Mouse (Mus musculus) adrenal gland (tissue): ENCODE data around the gene Entpd5.

Experiments used
- intact Hi-C: fragments of 180-260 bp; cut with DNase I; formaldehyde crosslinking; loops from one replicate; pipeline ENCODE4 v1.15.1; 2025
- long read RNA-seq, 2 experiments: library from polyadenylated mRNA; unstranded; transcript quantifications; one replicate each; pipeline ENCODE4 v2.0.0; 2020; ENCODE audit warnings: borderline replicate concordance in 1 of 2; ENCODE audit not compliant: insufficient replicate concordance in 1 of 2

Gene Entpd5
- long read RNA-seq, experiment 1, full-length matches to known transcripts: 36 of 58 reads
- long read RNA-seq, experiment 1, partial matches to known transcripts: 3 of 58 reads
- long read RNA-seq, experiment 1, other reads (novel, unspliced or antisense): 19 of 58 reads
- long read RNA-seq, experiment 2, full-length matches to known transcripts: 20 of 27 reads
- long read RNA-seq, experiment 2, partial matches to known transcripts: 0 of 27 reads
- long read RNA-seq, experiment 2, other reads (novel, unspliced or antisense): 7 of 27 reads

- intact Hi-C loops: no loop called here
Observed at GRCm38 (mm10) chr12:84408819-84409507, at the start of gene Entpd5, which contains the start of gene Bbof1. Gene Entpd5, minus strand, starts transcription at chr12:84409029. Gene Bbof1, plus strand, starts transcription at chr12:84409071.

GRCm38 (mm10) chr12:84456911-84457310 is 48.1 kb upstream of the Entpd5 start:
- intact Hi-C loops: no loop called here

DNA sequence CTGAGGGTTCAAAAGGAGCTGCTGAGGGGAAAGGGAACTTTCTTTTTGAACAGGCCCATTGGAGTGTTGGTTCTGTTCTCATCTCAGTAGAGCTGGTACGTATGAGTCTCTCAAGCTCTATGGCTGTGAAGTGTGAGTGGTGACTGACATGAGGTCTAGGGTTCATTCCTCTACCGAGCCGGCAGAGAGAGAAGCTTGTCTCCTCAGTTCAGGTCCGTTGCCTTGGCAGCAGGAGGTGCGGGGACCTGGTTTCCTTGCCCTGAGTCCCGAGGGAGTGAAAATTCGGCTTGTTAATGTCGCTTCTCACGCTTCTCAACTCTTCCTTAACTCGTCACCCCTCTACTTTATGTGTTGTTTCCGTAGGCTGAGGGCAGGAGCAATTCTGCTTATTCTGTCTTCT is 43.0 kb upstream of the Entpd5 start:
- intact Hi-C loops: no loop called here

GRCm38 (mm10) chr12:84450718-84451646 is 42.2 kb upstream of the Entpd5 start, which contains the start of the genes Aldh6a1 and Lin52:
Gene Aldh6a1, minus strand, starts transcription at chr12:84451004.
Gene Lin52, plus strand, starts transcription at chr12:84451422.
- intact Hi-C loops: no loop called here

DNA sequence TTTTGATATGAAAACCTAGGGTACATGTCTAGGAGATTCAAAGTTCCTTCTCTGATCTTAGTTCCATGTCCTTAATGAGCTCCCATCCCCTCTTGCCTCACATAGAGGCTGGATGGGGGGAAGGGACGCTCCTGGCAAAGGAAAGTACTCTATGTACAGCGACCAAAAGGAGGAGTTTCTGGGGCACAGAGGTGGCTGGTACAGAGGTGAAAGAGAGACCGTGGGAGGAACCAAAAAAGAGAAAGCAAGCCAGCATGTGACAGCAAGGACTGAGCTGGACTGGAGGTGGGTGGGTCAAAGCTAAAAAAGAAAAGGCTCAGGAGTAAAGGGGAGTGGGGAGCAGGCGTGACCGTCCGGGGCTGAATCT is 41.5 kb upstream of the Entpd5 start:
- intact Hi-C loops: no loop called here

GRCm38 (mm10) chr12:84449887-84450286 is 41.1 kb upstream of the Entpd5 start:
- intact Hi-C loops: no loop called here

DNA sequence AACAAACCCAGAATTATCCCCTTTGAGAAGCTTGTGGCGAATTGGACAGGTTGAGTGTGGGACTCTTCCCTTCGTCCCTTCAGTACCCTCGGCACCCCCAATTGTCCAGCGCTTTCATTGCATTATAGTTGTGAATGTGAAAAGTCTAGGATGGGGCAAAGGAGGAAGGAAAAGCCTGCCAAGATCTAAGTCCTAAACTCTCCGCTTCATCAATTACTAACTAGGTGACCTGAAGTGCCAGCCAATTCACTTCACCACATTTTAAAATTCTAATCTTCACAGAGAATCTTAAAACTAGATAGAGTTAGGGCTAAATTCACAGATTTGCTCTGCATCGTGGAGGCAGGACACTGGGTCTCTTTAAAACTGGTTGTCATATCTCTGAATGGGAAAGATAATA is 39.4 kb upstream of the Entpd5 start:
- intact Hi-C loops: no loop called here

DNA sequence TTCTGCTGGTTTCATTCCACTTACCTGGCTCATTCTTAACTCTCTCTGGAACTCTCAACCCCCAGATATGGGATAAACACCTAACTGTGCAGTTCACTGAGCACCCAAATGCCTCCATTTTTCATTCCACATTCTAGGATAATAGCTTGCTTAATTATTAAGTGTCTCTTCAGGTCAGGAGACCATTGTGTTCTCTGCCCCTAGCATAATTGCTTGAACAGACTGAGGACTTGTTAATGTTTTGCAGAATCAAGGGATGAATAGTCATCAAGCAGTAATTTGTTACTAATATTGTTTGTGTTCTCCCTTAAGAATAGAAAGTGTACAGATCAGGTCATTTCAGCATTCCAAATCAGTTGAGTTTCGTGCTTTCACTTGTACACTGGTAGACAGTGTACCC is 38.6 kb upstream of the Entpd5 start:
- intact Hi-C loops: no loop called here

- intact Hi-C loops: no loop called here
Observed at GRCm38 (mm10) chr12:84442526-84442925, 33.7 kb upstream of the Entpd5 start.

DNA sequence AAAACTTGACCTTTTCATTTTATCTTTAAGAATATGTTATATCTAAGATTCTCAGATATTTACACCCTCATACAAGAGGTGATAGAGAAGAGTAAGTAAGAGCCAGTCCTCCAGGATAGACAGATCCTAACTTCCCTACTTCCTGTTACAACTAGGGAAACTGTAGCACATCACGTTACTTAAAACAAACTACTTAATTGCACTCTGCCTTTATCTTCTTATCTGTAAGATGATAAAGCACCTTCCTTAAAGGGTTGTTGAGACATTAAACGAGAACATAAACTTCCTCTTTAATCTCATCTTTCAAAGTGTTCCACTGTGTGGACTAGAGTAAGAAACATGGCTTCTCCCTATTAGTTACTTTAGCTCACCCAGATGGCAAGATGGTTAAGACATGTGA is 29.9 kb upstream of the Entpd5 start:
- intact Hi-C loops: no loop called here

DNA sequence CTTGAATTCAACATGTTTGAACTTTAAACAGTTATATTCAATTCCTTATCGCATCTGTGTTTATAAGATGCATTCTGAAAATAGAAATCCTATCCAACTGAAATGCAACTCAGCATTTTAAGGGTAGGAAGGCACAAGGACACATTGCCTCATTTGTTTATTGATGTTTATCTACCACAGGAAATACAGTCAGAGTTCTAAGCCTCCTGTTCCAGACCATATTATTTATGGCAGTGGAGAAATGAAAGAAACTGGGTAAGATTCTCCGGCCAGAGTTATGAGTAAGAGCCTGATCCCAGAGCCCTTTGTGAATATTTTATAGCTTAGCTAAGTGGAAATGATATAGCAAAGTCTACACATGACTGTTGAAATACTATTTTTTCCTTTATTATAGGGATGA is 21.0 kb upstream of the Entpd5 start:
- intact Hi-C loops: no loop called here

DNA sequence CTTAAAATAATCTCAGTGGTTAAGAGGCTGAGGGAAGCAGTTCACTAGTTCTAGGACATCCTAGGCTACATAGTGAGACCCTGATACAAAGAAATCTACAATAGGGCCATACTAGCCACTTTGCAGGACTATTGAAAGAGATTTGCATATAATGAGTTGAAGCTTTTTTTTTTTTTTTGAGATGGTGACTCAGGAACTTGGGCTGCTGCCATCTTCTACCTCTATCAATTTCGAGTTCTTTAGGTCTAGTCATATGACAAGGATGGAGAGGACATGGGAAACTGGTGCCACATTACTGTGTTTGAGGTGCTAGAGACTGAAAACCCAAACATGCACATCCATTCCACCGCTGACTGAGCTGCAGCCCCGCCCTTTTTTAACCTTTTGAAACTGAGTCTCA is 15.2 kb upstream of the Entpd5 start:
- intact Hi-C loops: no loop called here

DNA sequence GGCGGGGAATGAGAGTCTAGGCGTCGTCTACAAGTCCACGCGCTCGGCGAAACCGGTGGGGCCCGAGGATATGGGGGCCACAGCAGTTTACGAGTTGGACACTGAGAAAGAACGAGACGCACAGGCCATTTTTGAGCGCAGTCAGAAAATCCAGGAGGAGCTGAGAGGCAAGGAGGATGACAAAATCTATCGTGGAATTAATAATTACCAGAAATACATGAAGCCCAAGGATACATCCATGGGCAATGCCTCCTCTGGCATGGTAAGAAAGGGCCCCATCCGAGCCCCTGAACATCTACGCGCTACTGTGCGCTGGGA is 8.7 kb upstream of the Entpd5 start:
- intact Hi-C loops: no loop called here

DNA sequence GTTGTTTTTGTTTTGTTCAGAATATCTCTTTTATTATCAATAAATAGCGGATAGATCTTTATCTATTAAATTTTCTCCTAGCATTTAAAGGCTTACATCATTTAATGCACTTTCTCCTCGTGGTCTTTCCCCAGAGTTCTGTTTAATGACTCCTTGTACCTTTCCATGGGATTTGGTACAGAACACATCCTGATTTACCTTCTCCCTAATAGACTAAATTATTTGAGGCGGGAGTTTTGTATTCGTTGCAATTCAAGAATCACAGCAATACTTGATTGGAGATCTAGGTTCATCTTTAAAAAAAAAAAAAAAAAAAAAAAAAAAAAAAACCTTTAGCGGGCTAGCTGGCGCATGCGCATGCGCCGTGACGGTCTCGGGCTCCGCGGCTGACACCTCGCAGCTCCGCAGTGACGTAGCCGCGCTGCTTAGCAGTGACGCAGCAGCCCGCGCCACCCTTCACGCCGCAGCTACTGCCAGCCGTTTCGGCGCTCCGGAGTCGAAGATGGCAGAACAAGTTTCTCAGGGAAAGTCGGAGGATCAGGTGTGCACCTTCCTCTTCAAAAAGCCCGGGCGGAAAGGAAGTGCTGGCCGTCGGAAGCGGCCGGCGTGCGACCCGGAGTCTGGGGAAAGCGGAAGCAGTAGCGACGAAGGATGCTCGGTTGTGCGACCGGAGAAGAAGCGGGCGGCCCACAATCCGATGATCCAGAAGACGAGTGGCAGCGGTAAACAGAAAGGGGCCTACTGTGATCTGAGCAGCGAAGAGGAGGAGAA is 8.2 kb upstream of the Entpd5 start, which contains the start of gene Rnf113a2:
TSS of gene Rnf113a2 (plus strand) at position 363 of the 771 bp plus-strand sequence.
- intact Hi-C loops: no loop called here

- intact Hi-C loops: no loop called here
Observed at GRCm38 (mm10) chr12:84407874-84408818, 683 bp downstream of the Entpd5 start.

- intact Hi-C loops: no loop called here
Observed at GRCm38 (mm10) chr12:84407259-84407658, 1.6 kb downstream of the Entpd5 start.

DNA sequence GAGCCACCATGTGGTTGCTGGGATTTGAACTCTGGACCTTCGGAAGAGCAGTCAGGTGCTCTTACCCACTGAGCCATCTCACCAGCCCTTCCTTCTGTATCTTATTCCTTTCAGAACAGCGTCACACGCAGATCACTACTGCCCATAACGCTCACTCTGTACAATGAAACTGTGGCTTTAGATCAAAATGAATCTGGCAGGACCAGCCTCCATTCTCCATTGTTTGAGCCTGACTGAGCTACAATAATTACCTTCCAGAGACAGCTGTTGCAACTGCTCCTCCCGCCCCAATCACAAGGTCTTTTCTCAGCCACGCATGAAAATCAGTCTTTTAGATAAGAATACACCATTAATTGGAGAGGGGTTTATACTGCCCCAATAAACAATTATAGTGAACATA is 4.3 kb downstream of the Entpd5 start:
- intact Hi-C loops: no loop called here

DNA sequence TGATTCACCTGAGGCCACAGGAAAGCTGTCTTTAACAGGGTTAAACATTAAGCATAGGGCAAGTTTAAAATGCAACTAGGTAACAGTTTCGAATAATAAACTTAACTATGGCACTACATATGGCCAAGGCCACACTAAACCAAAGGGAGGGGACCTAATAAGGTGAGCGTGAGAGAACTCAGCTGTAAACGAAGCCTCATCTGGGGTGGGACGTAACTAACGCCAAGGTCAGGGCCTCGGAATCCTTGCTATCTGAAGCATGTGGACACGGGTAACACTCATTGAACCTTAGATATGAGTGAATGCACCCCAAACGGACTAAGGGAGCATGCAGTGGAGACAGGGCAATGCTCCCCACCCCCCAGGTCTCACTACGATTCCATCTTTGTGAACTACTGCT is 5.9 kb downstream of the Entpd5 start:
- intact Hi-C loops: no loop called here

- intact Hi-C loops: no loop called here
Observed at GRCm38 (mm10) chr12:84400653-84401052, 8.2 kb downstream of the Entpd5 start.

DNA sequence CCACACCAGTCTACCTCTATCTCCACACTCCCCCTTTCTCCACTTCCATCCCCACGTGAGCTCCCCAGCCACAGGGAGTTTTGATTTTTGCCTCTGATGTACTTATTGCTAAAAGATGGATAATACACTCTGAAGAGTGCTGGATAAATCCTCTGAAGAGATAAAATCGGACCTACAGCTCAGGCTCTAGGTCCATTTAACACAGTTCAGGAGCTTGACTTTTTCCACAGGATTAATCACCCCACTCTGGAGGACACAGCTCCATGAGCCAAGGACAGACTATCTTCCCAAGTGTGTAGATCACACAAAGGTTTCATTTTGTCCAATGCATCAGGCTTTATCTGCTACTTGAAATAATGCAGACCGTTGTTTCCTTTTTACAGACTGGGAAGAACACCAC is 8.8 kb downstream of the Entpd5 start:
- intact Hi-C loops: no loop called here
